Mouse (Mus musculus) midbrain, postnatal 0 days (tissue): ENCODE results near the gene Ampd1. TPM values are rescaled to one million over a fixed set of nuclear protein-coding genes. Genes with fewer than 3 reads are reported as not detected.

Experiments
- ATAC-seq: fragments of 200-750 bp; cut with Nextera tagmentation; 2 replicates; pipeline ENCODE4 v1.8.0; 2017; ENCODE audit warnings: moderate number of reproducible peaks, mild to moderate bottlenecking, moderate TSS enrichment, moderate library complexity; ENCODE audit not compliant: low FRiP score
- DNase-seq: peaks from one replicate; pipeline ENCODE4 v3.0.0-alpha.2; 2015; ENCODE audit warnings: low spot score
- H3K27ac ChIP-seq: fragments of 300-500 bp; sonication (generic); 2 replicates; pipeline ENCODE4 v1.5.1; 2014; ENCODE audit warnings: low read depth, mild to moderate bottlenecking, low read length, mixed read lengths
- H3K27me3 ChIP-seq: fragments of 300-500 bp; sonication (generic); 2 replicates; pipeline ENCODE4 v1.6.1; 2014; ENCODE audit warnings: low read length, control low read depth, mixed read lengths; ENCODE audit not compliant: insufficient read depth
- H3K36me3 ChIP-seq: fragments of 300-500 bp; sonication (generic); 2 replicates; pipeline ENCODE4 v1.6.1; 2014; ENCODE audit warnings: low read length, control low read depth, mixed read lengths; ENCODE audit not compliant: insufficient read depth
- H3K4me1 ChIP-seq: fragments of 300-500 bp; sonication (generic); 2 replicates; pipeline ENCODE4 v1.6.1; 2014; ENCODE audit warnings: mild to moderate bottlenecking, control low read depth, antibody characterized with exemption, low read length, mixed read lengths; ENCODE audit not compliant: insufficient read depth
- H3K4me2 ChIP-seq: fragments of 300-500 bp; sonication (generic); 2 replicates; pipeline ENCODE4 v1.6.1; 2014; ENCODE audit warnings: low read depth, mild to moderate bottlenecking, low read length, mixed read lengths; ENCODE audit not compliant: poor library complexity, severe bottlenecking
- H3K4me3 ChIP-seq: fragments of 300-500 bp; sonication (generic); 2 replicates; pipeline ENCODE4 v1.5.1; 2014; ENCODE audit warnings: low read depth, mild to moderate bottlenecking, low read length, moderate library complexity
- H3K9ac ChIP-seq: fragments of 300-500 bp; sonication (generic); replicated peaks from 2 replicates; pipeline ENCODE4 v1.6.1; 2014; ENCODE audit warnings: mild to moderate bottlenecking, low read length, moderate library complexity, mixed read lengths; ENCODE audit not compliant: poor library complexity, severe bottlenecking
- H3K9me3 ChIP-seq: fragments of 300-500 bp; sonication (generic); 2 replicates; pipeline ENCODE4 v1.6.1; 2016; ENCODE audit warnings: low read length, control low read depth
- CTCF ChIP-seq: IDR thresholded peaks from 2 replicates; pipeline ENCODE4 v1.5.1; 2016; ENCODE audit warnings: antibody characterized with exemption, mild to moderate bottlenecking
- WGBS: fragments of 180-500 bp; shearing (Covaris S2); extraction: QIAGEN DNeasy Blood & Tissue Kit; methylation state at CpG from one replicate; pipeline ENCODE4 v1.1.7; 2014; 5-methylcytosine and 5-hydroxymethylcytosine counted together
- polyA plus RNA-seq: library from polyadenylated mRNA; unstranded; fragments of >200 nt; fragmentation: Nextera tagmentation; extraction: Ambion mirVana; gene quantifications from 2 replicates; pipeline ENCODE4 v1.2.1, GENCODE M21; 2015
- total RNA-seq: library from RNA; depleted of rRNA; stranded (reverse); fragments of >200 nt; gene quantifications from 2 replicates; pipeline ENCODE4 v1.2.3, GENCODE M21; 2014; rRNA removed

Ampd1 gene
- total RNA-seq (not detected in 2 replicates), polyA plus RNA-seq (not detected in 2 replicates)

DNA sequence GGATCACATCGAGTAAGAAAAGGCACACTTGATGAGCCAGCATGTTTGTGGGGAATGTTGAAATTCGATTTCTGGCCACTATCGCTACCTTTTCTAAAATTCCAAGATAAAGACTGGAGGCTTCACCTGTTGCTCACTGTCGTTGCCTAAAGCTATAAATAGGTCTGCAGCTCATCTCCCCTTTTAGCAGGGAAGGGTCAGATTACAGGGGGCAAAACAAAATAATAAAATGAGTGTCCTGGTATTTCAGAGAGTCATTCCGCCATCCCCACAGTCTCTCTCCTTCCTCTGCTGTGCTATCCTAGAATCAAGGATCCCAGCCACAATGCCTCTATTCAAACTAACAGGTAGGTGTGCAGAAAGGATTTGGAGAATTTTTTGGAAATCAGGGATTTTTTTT lies at the start of gene Ampd1:
TSS of gene Ampd1 (plus strand) at position 244 of the 400 bp plus-strand sequence.
- 73% methylated on average over 5 of the region's 5 CpGs for WGBS
- Histone ChIP-seq H3K4me1 (no peaks in the 10 kb centered on the region), H3K4me3 (no peak within 1 kb of the TSS), H3K27me3 (no peaks in the 10 kb centered on the region), H3K27ac (no peak within 1 kb of the TSS), H3K4me2 (no peak within 1 kb of the TSS), H3K9me3 (no peaks in the 10 kb centered on the region), H3K36me3 (peaks cover 3% of the 10 kb centered on the region; the same call in 1 of the 2 replicates), H3K9ac (no peak within 1 kb of the TSS)
- DNase-seq, result no peak
- no peak for ATAC-seq
- no peak for TF ChIP-seq CTCF

DNA sequence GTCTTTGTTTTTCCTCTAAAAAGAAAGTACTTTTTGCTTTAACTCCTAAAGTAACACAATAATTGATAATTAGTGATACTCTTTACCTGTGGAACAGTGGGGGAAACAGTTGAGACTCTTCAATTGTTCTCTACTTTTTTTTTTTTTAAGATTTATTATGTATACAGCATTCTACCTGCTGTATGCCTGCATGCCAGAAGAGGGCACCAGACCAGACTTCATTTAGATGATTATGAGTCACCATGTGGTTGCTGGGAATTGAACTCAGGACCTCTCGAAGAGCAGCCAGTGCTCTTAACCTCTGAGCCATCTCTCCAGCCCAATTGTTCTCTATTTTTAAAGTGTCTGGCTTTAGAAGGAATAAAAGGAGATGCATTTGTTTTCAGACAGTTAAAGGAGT lies 47.6 kb upstream of the Ampd1 start:
- Histone ChIP-seq H3K4me3 (no peak overlapping the region), H3K4me1 (peaks cover 4% of the 10 kb centered on the region; the same call in 1 of the 2 replicates), H3K4me2 (no peak overlapping the region), H3K9ac (no peak overlapping the region), H3K9me3 (no peaks in the 10 kb centered on the region), H3K36me3 (peaks cover 5% of the 10 kb centered on the region; the same call in 1 of the 2 replicates), H3K27ac (no peak overlapping the region), H3K27me3 (no peaks in the 10 kb centered on the region)
- no peak for ATAC-seq
- peak; percentile 51 for TF ChIP-seq CTCF
- WGBS, result 97% methylated on average over 1 of the region's 1 CpGs
- no peak for DNase-seq

DNA sequence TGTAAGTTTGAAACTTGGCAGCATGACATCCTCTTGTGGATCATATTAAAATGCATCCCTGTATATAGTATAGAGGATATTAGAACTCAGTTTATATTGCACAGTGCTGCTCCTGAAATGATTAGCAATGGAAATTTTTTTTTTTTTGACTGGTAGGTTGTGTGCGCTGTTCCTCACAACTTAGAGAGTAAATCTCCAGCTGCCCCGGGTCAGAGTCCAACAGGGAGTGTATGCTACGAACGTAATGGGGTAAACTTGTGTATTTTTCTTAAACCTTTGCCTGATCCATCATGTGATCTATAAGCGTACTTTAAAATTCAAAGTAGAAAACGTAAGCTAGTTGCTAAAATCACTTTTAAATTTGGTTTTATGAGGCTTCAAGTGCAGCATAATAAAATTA lies 33.5 kb upstream of the Ampd1 start:
- Histone ChIP-seq H3K9ac (no peak overlapping the region), H3K27me3 (no peaks in the 10 kb centered on the region), H3K27ac (no peak overlapping the region), H3K4me3 (no peak overlapping the region), H3K4me1 (no peaks in the 10 kb centered on the region), H3K36me3 (peaks cover 12% of the 10 kb centered on the region; the same call in 1 of the 2 replicates), H3K4me2 (no peak overlapping the region), H3K9me3 (no peaks in the 10 kb centered on the region)
- no peak for TF ChIP-seq CTCF
- no peak for ATAC-seq
- DNase-seq, result no peak
- WGBS, result 95% methylated on average over 6 of the region's 6 CpGs

DNA sequence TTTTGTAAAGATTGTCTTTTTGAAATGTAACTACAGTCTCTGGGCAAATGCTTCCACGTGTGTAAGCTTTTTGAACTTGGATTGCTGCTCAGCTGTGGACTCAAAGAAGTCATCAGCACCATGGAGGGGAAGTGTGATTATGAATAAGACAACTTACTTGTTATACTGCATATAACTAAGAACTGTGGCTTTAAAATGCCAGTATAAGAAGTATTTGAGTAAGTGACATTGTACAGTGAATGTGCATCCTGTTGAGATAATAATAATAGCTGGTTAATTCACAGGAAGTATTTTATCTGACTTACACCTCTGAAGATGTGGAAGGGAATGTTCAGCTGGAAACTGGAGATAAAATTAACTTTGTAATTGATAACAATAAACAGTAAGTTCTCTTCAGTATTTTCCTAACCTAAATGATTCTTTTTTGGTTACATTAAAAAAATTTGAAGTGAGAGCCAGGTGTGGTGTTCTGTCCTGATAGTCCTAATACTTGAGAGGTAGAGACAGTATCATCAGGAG lies 32.9 kb upstream of the Ampd1 start:
- no peak overlapping the region for H3K9ac ChIP-seq
- no peak overlapping the region for H3K4me2 ChIP-seq
- DNase-seq (no peak), ATAC-seq (no peak)
- TF ChIP-seq CTCF, result no peak
- no peaks in the 10 kb centered on the region for H3K27me3 ChIP-seq
- no peaks in the 10 kb centered on the region for H3K9me3 ChIP-seq
- WGBS, result 79% methylated on average over 1 of the region's 1 CpGs
- H3K27ac ChIP-seq, result no peak overlapping the region
- H3K36me3 ChIP-seq, result peaks cover 12% of the 10 kb centered on the region; the same call in 1 of the 2 replicates
- H3K4me1 ChIP-seq, result no peaks in the 10 kb centered on the region
- H3K4me3 ChIP-seq, result no peak overlapping the region

DNA sequence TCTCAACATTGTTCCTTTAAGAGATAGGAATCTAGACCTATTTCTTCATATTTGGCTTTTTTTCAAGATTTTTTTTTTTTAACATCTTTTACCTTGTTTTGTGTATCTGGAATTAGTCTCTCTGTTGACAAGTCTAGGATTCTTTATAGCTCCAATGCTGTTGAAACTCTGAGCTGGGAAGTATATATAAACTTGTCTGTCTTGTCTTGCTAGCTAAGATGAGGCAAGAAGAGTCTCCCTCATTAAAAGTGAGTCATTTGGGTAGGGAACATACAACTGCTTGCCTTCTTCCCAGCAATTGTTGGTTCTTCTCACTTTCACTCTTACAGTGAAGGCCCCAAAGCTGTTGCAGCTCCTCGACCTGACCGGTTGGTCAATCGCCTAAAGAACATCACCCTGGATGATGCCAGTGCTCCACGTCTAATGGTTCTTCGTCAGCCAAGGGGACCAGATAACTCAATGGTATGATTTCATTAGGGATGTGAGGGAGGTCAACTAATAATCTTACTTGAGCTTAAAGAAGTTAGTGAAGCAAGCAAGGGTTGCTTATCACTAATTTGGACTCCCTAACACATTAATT lies 17.7 kb upstream of the Ampd1 start:
- H3K4me2 ChIP-seq, result no peak overlapping the region
- H3K4me1 ChIP-seq, result no peaks in the 10 kb centered on the region
- no peak for DNase-seq
- no peak for TF ChIP-seq CTCF
- WGBS, result 89% methylated on average over 5 of the region's 5 CpGs
- no peak overlapping the region for H3K4me3 ChIP-seq
- no peak overlapping the region for H3K9ac ChIP-seq
- H3K36me3 ChIP-seq, result peaks cover 46% of the 10 kb centered on the region
- no peaks in the 10 kb centered on the region for H3K27me3 ChIP-seq
- no peak overlapping the region for H3K27ac ChIP-seq
- H3K9me3 ChIP-seq, result no peaks in the 10 kb centered on the region
- no peak for ATAC-seq

DNA sequence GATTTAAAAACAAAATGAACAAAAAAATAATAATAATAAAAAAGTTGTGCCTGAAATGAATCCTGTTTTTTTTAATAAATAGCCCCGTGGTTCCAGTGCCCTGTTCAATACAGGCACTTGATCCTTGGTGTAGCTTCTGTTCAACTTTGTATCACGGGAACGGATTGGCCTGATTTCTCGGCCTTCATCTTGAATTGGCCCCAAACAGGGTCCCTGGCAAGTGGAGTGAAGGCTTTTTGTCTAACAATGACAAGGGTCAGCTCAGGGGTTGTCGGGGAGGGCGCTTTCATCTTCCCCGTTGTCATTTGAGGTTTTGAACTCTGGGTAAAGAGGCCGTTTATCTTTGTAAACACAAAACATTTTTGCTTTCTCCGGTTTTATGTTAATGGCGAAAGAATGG lies 16.1 kb upstream of the Ampd1 start:
- ATAC-seq (peak; percentile 57), DNase-seq (peak; percentile 31)
- WGBS, result 2% methylated on average over 10 of the region's 10 CpGs
- peak overlapping the region; percentile 79; the same call in 1 of the 2 replicates for H3K27ac ChIP-seq
- H3K9me3 ChIP-seq, result no peaks in the 10 kb centered on the region
- peaks cover 45% of the 10 kb centered on the region for H3K36me3 ChIP-seq
- H3K27me3 ChIP-seq, result no peaks in the 10 kb centered on the region
- H3K9ac ChIP-seq, result peak overlapping the region; percentile 24; the same call in 1 of the 2 replicates
- H3K4me2 ChIP-seq, result peak overlapping the region; percentile 66
- H3K4me3 ChIP-seq, result peak overlapping the region; percentile 69
- TF ChIP-seq CTCF, result no peak
- no peaks in the 10 kb centered on the region for H3K4me1 ChIP-seq
